Mouse (Mus musculus): ENCODE measurements at regions not wholly inside any gene's neighbourhood (a gene's known extent, or its start where the extent isn't known, plus 50 kb on each side); places are given as distances from the start of the nearest gene placed in this dataset.

DNA sequence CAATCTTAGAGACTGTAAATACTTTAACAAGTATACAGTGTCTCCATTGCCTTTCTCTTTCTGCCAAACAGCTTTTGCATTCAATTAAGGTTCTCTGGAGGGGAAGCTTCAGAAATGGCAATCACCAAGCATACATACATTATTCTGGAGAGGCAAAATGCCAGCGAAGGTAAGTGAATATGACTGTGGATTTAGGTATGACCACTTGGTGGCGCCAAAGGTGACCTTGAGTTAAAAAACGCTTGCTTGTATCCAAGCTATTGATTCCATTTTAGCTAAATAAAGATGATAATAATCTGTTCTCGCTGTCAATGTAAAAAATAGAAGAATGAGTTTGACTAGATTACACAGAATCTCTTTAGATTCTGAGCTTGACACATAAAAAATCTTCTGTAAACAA is 117.7 kb downstream of the Vmn2r79 start:
- TF ChIP-seq POLR2A (IDR thresholded peaks at IDR 0.05; ENCODE audit: insufficient read depth, low read length) (no peak), CTCF (IDR thresholded peaks at IDR 0.05; ENCODE audit: low read depth, low read length) (peak; percentile 5)

Measured in ES-Bruce4 (cell line).